Mouse (Mus musculus) thymus, adult 2 months (tissue): ENCODE results near the gene Rsu1. TPM values are rescaled to one million over a fixed set of nuclear protein-coding genes. Genes with fewer than 3 reads are reported as not detected.

Experiments used
- DNase-seq: peaks from one replicate; pipeline ENCODE4 v3.0.0; 2021
- H3K27ac ChIP-seq: fragments of 200-500 bp; 2 replicates; pipeline ENCODE4 v1.5.1; 2012; ENCODE audit warnings: low read length, control low read depth; ENCODE audit not compliant: control insufficient read depth, insufficient read depth
- H3K27me3 ChIP-seq: fragments of 200-500 bp; 2 replicates; pipeline ENCODE4 v1.6.1; 2012; ENCODE audit warnings: mild to moderate bottlenecking, low read length, moderate library complexity, mixed read lengths; ENCODE audit not compliant: control insufficient read depth, insufficient read depth
- H3K36me3 ChIP-seq: fragments of 200-500 bp; 2 replicates; pipeline ENCODE4 v1.6.1; 2012; ENCODE audit warnings: mild to moderate bottlenecking, low read length, moderate library complexity; ENCODE audit not compliant: control insufficient read depth, insufficient read depth
- H3K4me1 ChIP-seq: fragments of 200-500 bp; replicated peaks from 2 replicates; pipeline ENCODE4 v1.6.1; 2012; ENCODE audit warnings: low read length; ENCODE audit not compliant: control insufficient read depth, insufficient read depth
- H3K4me3 ChIP-seq: fragments of 200-500 bp; 2 replicates; pipeline ENCODE4 v1.5.1; 2012; ENCODE audit warnings: mild to moderate bottlenecking, low read length, control low read depth, moderate library complexity; ENCODE audit not compliant: control insufficient read depth, insufficient read depth
- CTCF ChIP-seq: fragments of 200-500 bp; IDR thresholded peaks from 2 replicates; pipeline ENCODE4 v1.5.1; 2012; ENCODE audit warnings: mild to moderate bottlenecking, control low read depth, low read length, moderate library complexity, borderline replicate concordance; ENCODE audit not compliant: control insufficient read depth, poor library complexity, insufficient read depth; ENCODE audit errors: extremely low read depth
- POLR2A ChIP-seq: fragments of 200-500 bp; IDR thresholded peaks from 2 replicates; pipeline ENCODE4 v1.6.1; 2012; ENCODE audit warnings: mild to moderate bottlenecking, low read length, control low read depth, moderate library complexity; ENCODE audit not compliant: control insufficient read depth, poor library complexity, insufficient read depth; ENCODE audit errors: extremely low read depth
- WGBS: fragments of 180-500 bp; shearing (Covaris S2); methylation state at CpG from one replicate; pipeline ENCODE4 v1.1.7; 2018; 5-methylcytosine and 5-hydroxymethylcytosine counted together
- polyA plus RNA-seq: library from polyadenylated mRNA; depleted of rRNA; stranded (reverse); fragments of >200 nt; gene quantifications from 2 replicates; pipeline ENCODE4 v1.2.3, GENCODE M21; 2012

Rsu1 gene
- polyA plus RNA-seq, 1 experiment = 43.0 TPM

DNA sequence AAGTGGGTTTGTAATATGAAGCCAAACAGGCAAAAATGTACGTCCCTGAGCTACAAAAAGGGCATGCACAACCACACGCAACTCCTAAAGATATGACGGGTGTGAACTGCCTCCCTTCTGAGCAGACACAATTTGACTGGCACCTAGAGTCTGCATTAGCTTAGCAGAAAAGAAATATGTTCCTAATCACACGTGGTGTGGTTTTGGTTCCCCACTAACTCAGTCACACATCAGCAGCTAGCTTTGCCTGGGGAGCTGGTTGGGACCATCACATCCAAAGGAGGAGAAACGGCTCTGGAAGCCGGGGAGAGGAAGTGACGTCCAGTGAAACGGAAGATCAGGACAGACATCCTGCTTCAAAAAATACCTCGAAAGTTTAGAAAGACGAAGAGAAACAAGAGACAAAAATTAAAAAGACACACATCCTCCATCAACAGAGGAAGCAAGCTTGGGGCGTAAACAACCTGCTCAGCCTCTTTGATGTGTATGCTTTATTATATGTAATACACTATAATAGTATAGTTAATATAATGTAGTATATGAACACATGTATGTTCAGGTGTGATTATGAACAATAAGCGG lies 37.9 kb downstream of the Rsu1 start:
- H3K4me3 ChIP-seq = peak overlapping the region; percentile 21; the same call in 1 of the 2 replicates
- no peaks in the 10 kb centered on the region for H3K36me3 ChIP-seq
- peaks cover 7% of the 10 kb centered on the region for H3K4me1 ChIP-seq
- no peak for DNase-seq
- no peak for TF ChIP-seq POLR2A
- no peak for TF ChIP-seq CTCF
- H3K27ac ChIP-seq = peak overlapping the region; percentile 47; the same call in 1 of the 2 replicates
- WGBS = 48% methylated on average over 12 of the region's 12 CpGs
- no peaks in the 10 kb centered on the region for H3K27me3 ChIP-seq

DNA sequence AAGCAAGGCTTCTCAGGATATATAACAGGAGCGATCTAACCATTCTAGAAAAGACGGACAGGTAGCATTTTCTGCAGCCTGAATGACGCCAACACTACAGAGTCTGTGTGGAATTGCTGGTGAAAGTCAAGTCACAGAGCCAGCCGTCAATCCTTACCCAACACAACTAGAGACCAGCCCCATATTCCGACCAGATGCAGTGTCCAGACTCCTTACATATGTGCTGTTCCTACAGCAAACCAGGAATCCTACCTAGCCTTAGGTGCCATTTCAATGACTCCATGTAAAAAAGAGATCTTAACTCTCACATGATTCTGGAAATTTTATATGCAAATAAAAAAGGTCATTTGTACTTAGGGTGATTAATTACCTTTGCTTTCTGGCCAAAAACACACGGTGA lies 38.9 kb downstream of the Rsu1 start:
- no peaks in the 10 kb centered on the region for H3K36me3 ChIP-seq
- WGBS = 96% methylated on average over 6 of the region's 6 CpGs
- H3K4me1 ChIP-seq = peaks cover 7% of the 10 kb centered on the region
- H3K27ac ChIP-seq = no peak overlapping the region
- no peak overlapping the region for H3K4me3 ChIP-seq
- DNase-seq = no peak
- TF ChIP-seq POLR2A (no peak), CTCF (no peak)
- no peaks in the 10 kb centered on the region for H3K27me3 ChIP-seq

DNA sequence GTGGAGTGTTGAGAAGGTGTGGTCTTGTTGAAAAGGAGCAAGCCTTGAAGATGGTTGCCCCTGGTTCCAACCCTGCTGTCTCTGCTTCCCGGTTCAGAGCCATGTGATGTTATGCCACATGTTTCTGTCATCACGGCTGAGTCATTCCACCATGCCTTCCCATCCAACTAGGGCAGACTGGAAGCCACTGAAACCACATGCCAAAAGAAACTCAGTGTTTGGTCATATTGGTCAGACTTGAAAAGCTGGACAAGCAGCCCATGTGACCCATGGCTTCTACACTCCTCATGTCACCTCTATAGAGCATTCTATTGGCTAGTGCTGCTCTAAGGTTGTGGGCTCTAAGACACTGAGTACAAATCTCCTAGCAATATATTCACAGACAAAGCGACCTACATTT lies 41.5 kb downstream of the Rsu1 start:
- 93% methylated on average over 3 of the region's 3 CpGs for WGBS
- no peak for DNase-seq
- Histone ChIP-seq H3K36me3 (no peaks in the 10 kb centered on the region), H3K27me3 (no peaks in the 10 kb centered on the region), H3K4me1 (peaks cover 14% of the 10 kb centered on the region), H3K27ac (no peak overlapping the region), H3K4me3 (no peak overlapping the region)
- TF ChIP-seq POLR2A = no peak
- TF ChIP-seq CTCF = no peak

DNA sequence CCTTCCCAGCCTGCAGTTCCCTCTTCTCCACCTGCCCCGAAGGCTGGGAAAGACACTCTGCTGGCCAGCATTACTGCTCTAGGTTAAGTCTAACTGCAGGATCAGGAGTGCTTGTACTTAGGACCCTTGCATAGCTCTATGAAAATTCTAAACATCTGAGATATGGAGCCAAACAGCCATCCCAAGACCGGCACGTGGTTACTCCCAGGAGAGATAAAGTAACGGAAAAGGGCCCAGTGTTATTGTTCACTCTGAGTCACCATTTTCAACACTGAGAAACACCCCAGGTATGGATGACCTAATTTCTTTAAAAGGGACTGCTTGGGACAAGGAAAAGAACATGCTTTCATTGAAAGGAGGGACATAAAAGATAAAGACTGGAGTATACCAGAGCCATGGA lies 45.2 kb downstream of the Rsu1 start:
- Histone ChIP-seq H3K4me1 (peaks cover 18% of the 10 kb centered on the region), H3K27ac (no peak overlapping the region), H3K4me3 (no peak overlapping the region), H3K36me3 (no peaks in the 10 kb centered on the region), H3K27me3 (no peaks in the 10 kb centered on the region)
- WGBS = 95% methylated on average over 4 of the region's 4 CpGs
- no peak for DNase-seq
- no peak for TF ChIP-seq POLR2A
- no peak for TF ChIP-seq CTCF

DNA sequence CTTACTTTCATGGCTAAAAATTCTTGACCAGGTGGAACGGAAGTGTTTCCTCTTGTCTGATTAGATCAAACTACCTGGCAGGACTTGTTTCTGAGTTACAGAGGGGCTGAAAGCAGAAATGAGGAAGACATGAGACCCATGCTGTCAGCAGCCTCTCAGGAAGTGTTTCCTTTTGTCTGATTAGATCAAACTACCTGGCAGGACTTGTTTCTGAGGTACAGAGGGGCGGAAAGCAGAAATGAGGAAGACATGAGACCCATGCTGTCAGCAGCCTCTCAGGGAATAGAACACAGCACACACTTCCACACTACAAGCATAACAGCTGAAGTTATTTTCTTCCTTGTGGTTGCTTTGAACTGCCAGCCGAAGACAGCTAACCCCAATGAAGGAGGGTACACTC lies 46.7 kb downstream of the Rsu1 start:
- 8% methylated on average over 3 of the region's 3 CpGs for WGBS
- H3K4me1 ChIP-seq = peaks cover 20% of the 10 kb centered on the region

DNA sequence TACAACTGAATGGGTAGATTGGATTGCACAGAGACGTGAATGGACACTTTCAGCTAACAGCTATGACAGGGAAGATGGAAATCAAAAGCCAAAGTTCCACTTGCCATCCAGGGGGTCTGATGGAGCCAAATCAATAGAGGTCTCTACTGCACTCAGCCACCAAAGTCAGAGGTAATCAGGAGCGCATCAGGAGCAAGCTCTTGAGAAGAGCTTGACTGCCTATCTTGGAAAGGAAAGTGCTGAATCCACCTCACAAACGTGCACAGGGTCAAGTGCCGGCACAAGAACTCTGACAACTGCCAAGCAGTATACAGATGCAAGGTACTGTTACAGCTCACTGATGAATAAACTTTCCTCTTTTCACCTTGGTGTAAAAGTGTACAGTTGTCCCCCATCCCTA lies 47.8 kb downstream of the Rsu1 start:
- peak overlapping the region; percentile 48; the same call in 1 of the 2 replicates for H3K27ac ChIP-seq
- H3K4me1 ChIP-seq = peaks cover 20% of the 10 kb centered on the region
- no peak for TF ChIP-seq CTCF
- TF ChIP-seq POLR2A = no peak
- no peak for DNase-seq
- 87% methylated on average over 4 of the region's 4 CpGs for WGBS
- H3K4me3 ChIP-seq = no peak overlapping the region
- H3K27me3 ChIP-seq = no peaks in the 10 kb centered on the region
- H3K36me3 ChIP-seq = no peaks in the 10 kb centered on the region

More for the DNA sequence above, 46.7 kb downstream of the Rsu1 start:
- TF ChIP-seq CTCF = no peak
- no peak for TF ChIP-seq POLR2A
- Histone ChIP-seq H3K4me3 (no peak overlapping the region), H3K27me3 (no peaks in the 10 kb centered on the region), H3K36me3 (no peaks in the 10 kb centered on the region), H3K27ac (peak overlapping the region; percentile 31; the same call in 1 of the 2 replicates)
- DNase-seq = peak; percentile 24

DNA sequence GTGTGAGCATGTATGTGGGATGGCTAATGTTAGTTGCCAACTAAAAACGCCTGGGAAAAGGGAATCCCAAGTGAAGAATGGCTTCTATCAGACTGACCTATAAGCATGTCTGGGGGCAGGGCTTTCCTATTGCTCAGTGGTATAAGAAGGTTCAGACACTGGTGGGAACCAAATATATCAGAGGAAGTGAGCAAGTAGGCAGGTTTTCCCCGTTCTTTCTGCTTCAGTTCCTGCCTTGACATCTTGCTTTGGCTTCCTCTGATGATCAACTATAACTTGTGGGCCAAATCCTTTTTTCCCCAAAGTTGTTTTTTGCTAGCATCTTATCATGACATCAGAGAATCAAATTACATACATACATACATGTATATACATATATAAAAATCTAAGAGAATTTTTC lies 51.1 kb downstream of the Rsu1 start:
- Histone ChIP-seq H3K27me3 (no peaks in the 10 kb centered on the region), H3K27ac (no peak overlapping the region), H3K4me3 (no peak overlapping the region), H3K36me3 (no peaks in the 10 kb centered on the region; the same call in 1 of the 2 replicates), H3K4me1 (peaks cover 16% of the 10 kb centered on the region)
- TF ChIP-seq CTCF (no peak), POLR2A (no peak)
- WGBS = 63% methylated on average over 2 of the region's 2 CpGs
- no peak for DNase-seq
